Mouse (Mus musculus) forebrain, embryonic 12.5 days (tissue): Measurements from ENCODE around the gene Gm45233. TPM values are rescaled to one million over a fixed set of nuclear protein-coding genes. Genes with fewer than 3 reads are reported as not detected.

Source experiments
- ATAC-seq: fragments of 200-750 bp; cut with Nextera tagmentation; 2 replicates; pipeline ENCODE4 v1.8.0; 2017; ENCODE audit warnings: moderate TSS enrichment; ENCODE audit not compliant: low FRiP score
- H3K27ac ChIP-seq: fragments of 300-500 bp; sonication (generic); 2 replicates; pipeline ENCODE4 v1.5.1; 2016; ENCODE audit warnings: mild to moderate bottlenecking
- H3K27me3 ChIP-seq: fragments of 300-500 bp; sonication (generic); 2 replicates; pipeline ENCODE4 v1.6.1; 2016; ENCODE audit warnings: mild to moderate bottlenecking
- H3K36me3 ChIP-seq: fragments of 300-500 bp; sonication (generic); replicated peaks from 2 replicates; pipeline ENCODE4 v1.6.1; 2016; ENCODE audit warnings: mild to moderate bottlenecking
- H3K4me1 ChIP-seq: fragments of 300-500 bp; sonication (generic); 2 replicates; pipeline ENCODE4 v1.6.1; 2016
- H3K4me2 ChIP-seq: fragments of 300-500 bp; sonication (generic); 2 replicates; pipeline ENCODE4 v1.6.1; 2016; ENCODE audit warnings: mild to moderate bottlenecking, moderate library complexity
- H3K4me3 ChIP-seq: fragments of 300-500 bp; sonication (generic); replicated peaks from 2 replicates; pipeline ENCODE4 v1.5.1; 2016; ENCODE audit warnings: mild to moderate bottlenecking
- H3K9ac ChIP-seq: fragments of 300-500 bp; sonication (generic); 2 replicates; pipeline ENCODE4 v1.6.1; 2016; ENCODE audit warnings: mild to moderate bottlenecking
- H3K9me3 ChIP-seq: fragments of 300-500 bp; sonication (generic); 2 replicates; pipeline ENCODE4 v1.6.1; 2016
- WGBS: fragments of 180-500 bp; shearing (Covaris S2); methylation state at CpG from one replicate; pipeline ENCODE4 v1.1.7; 2016; 5-methylcytosine and 5-hydroxymethylcytosine counted together
- polyA plus RNA-seq: library from polyadenylated mRNA; unstranded; fragments of >200 nt; fragmentation: Nextera tagmentation; extraction: Ambion mirVana; gene quantifications from 2 replicates; pipeline ENCODE4 v1.2.1, GENCODE M21; 2016

Gm45233 gene
- polyA plus RNA-seq, 1 experiment from 2014 or later = 0.47 TPM

GRCm38 (mm10) chr7:43434676-43435075, 9.3 kb upstream of the Gm45233 start:
- ATAC-seq = no peak
- Histone ChIP-seq H3K27me3 (0 out of 2 replicates have a peak, but pooled peaks cover 6% of the 10 kb centered on the region), H3K9me3 (no peaks in the 10 kb centered on the region), H3K4me1 (no peaks in the 10 kb centered on the region), H3K36me3 (no peaks in the 10 kb centered on the region), H3K4me2 (no peak overlapping the region), H3K27ac (no peak overlapping the region), H3K9ac (no peak overlapping the region), H3K4me3 (no peak overlapping the region)
- WGBS = 91% methylated on average over 5 of the region's 5 CpGs

- Histone ChIP-seq H3K36me3 (no peaks in the 10 kb centered on the region), H3K27me3 (0 out of 2 replicates have a peak, but pooled peaks cover 7% of the 10 kb centered on the region), H3K4me2 (no peak within 1 kb of the TSS), H3K4me1 (no peaks in the 10 kb centered on the region), H3K9ac (no peak within 1 kb of the TSS), H3K4me3 (no peak within 1 kb of the TSS), H3K27ac (no peak within 1 kb of the TSS), H3K9me3 (no peaks in the 10 kb centered on the region)
- no peak for ATAC-seq
- 82% methylated on average over 10 of the region's 10 CpGs for WGBS
Observed at GRCm38 (mm10) chr7:43436341-43437255, 7.3 kb upstream of the Gm45233 start, which contains the start of gene Nkg7. TSS of gene Nkg7 (plus strand) at chr7:43437073.

GRCm38 (mm10) chr7:43438611-43439010, 5.3 kb upstream of the Gm45233 start:
- ATAC-seq = no peak
- Histone ChIP-seq H3K9me3 (no peaks in the 10 kb centered on the region), H3K27me3 (0 out of 2 replicates have a peak, but pooled peaks cover 7% of the 10 kb centered on the region), H3K9ac (no peak overlapping the region), H3K4me2 (no peak overlapping the region), H3K27ac (no peak overlapping the region), H3K4me3 (no peak overlapping the region), H3K36me3 (no peaks in the 10 kb centered on the region), H3K4me1 (peaks cover 7% of the 10 kb centered on the region; the same call in 1 of the 2 replicates)
- WGBS = 85% methylated on average over 4 of the region's 4 CpGs

- Histone ChIP-seq H3K9ac (no peak within 1 kb of the TSS), H3K27ac (no peak within 1 kb of the TSS), H3K9me3 (no peaks in the 10 kb centered on the region), H3K27me3 (0 out of 2 replicates have a peak, but pooled peaks cover 7% of the 10 kb centered on the region), H3K36me3 (no peaks in the 10 kb centered on the region), H3K4me2 (no peak within 1 kb of the TSS), H3K4me1 (peaks cover 19% of the 10 kb centered on the region), H3K4me3 (no peak within 1 kb of the TSS)
- WGBS = 88% methylated on average over 6 of the region's 6 CpGs
- ATAC-seq = no peak
Observed at GRCm38 (mm10) chr7:43440482-43440881, 3.4 kb upstream of the Gm45233 start, which contains the start of gene Cldnd2. TSS of gene Cldnd2 (plus strand) at chr7:43440782.

GRCm38 (mm10) chr7:43441071-43441470, 2.9 kb upstream of the Gm45233 start:
- 88% methylated on average over 3 of the region's 3 CpGs for WGBS
- Histone ChIP-seq H3K9ac (no peak overlapping the region), H3K4me1 (peaks cover 19% of the 10 kb centered on the region), H3K27me3 (0 out of 2 replicates have a peak, but pooled peaks cover 7% of the 10 kb centered on the region), H3K27ac (no peak overlapping the region), H3K4me2 (no peak overlapping the region), H3K36me3 (no peaks in the 10 kb centered on the region), H3K4me3 (no peak overlapping the region), H3K9me3 (no peaks in the 10 kb centered on the region)
- ATAC-seq = no peak

- peak overlapping the region; percentile 63 for H3K27ac ChIP-seq
- H3K36me3 ChIP-seq = no peaks in the 10 kb centered on the region
- peaks cover 19% of the 10 kb centered on the region for H3K4me1 ChIP-seq
- H3K4me3 ChIP-seq = peak overlapping the region; percentile 53
- ATAC-seq = no peak
- no peaks in the 10 kb centered on the region for H3K9me3 ChIP-seq
- H3K9ac ChIP-seq = peak overlapping the region; percentile 39
- 0 out of 2 replicates have a peak, but pooled peaks cover 7% of the 10 kb centered on the region for H3K27me3 ChIP-seq
- WGBS = 11% methylated on average over 9 of the region's 9 CpGs
- peak overlapping the region; percentile 61 for H3K4me2 ChIP-seq
Observed at GRCm38 (mm10) chr7:43442684-43443083, 1.2 kb upstream of the Gm45233 start.

- WGBS = under 1% methylated on average over 36 of the region's 36 CpGs
- Histone ChIP-seq H3K36me3 (no peaks in the 10 kb centered on the region), H3K4me3 (peak overlapping the region; percentile 53), H3K27me3 (0 out of 2 replicates have a peak, but pooled peaks cover 7% of the 10 kb centered on the region), H3K4me1 (peaks cover 19% of the 10 kb centered on the region), H3K9ac (peak overlapping the region; percentile 39), H3K4me2 (peak overlapping the region; percentile 61), H3K9me3 (no peaks in the 10 kb centered on the region), H3K27ac (peak overlapping the region; percentile 63)
- ATAC-seq = peak; percentile 87
Observed at GRCm38 (mm10) chr7:43443126-43443916, 607 bp upstream of the Gm45233 start.

- Histone ChIP-seq H3K4me2 (no peak overlapping the region), H3K36me3 (peaks cover 5% of the 10 kb centered on the region), H3K9ac (no peak overlapping the region), H3K4me3 (no peak overlapping the region), H3K4me1 (peaks cover 14% of the 10 kb centered on the region), H3K27ac (no peak overlapping the region), H3K27me3 (no peaks in the 10 kb centered on the region), H3K9me3 (no peaks in the 10 kb centered on the region)
- ATAC-seq = no peak
- WGBS = 86% methylated on average over 4 of the region's 4 CpGs
Observed at GRCm38 (mm10) chr7:43447801-43448200, 3.9 kb downstream of the Gm45233 start.

- 81% methylated on average over 3 of the region's 3 CpGs for WGBS
- H3K4me1 ChIP-seq = peaks cover 11% of the 10 kb centered on the region
Observed at GRCm38 (mm10) chr7:43448246-43448645, 4.3 kb downstream of the Gm45233 start.

GRCm38 (mm10) chr7:43449811-43450210, 5.9 kb downstream of the Gm45233 start:
- peaks cover 4% of the 10 kb centered on the region for H3K4me1 ChIP-seq
- no peak overlapping the region for H3K4me2 ChIP-seq
- no peak overlapping the region for H3K4me3 ChIP-seq
- peaks cover 19% of the 10 kb centered on the region for H3K36me3 ChIP-seq
- no peak overlapping the region for H3K27ac ChIP-seq
- H3K9ac ChIP-seq = no peak overlapping the region
- H3K27me3 ChIP-seq = no peaks in the 10 kb centered on the region
- WGBS = 96% methylated on average over 2 of the region's 2 CpGs
- no peaks in the 10 kb centered on the region for H3K9me3 ChIP-seq
- ATAC-seq = no peak

More at GRCm38 (mm10) chr7:43448246-43448645, 4.3 kb downstream of the Gm45233 start:
- no peaks in the 10 kb centered on the region for H3K27me3 ChIP-seq
- no peak overlapping the region for H3K9ac ChIP-seq
- H3K36me3 ChIP-seq = peaks cover 10% of the 10 kb centered on the region
- no peak overlapping the region for H3K27ac ChIP-seq
- H3K9me3 ChIP-seq = no peaks in the 10 kb centered on the region
- no peak for ATAC-seq
- H3K4me3 ChIP-seq = no peak overlapping the region
- H3K4me2 ChIP-seq = no peak overlapping the region

GRCm38 (mm10) chr7:43451726-43452125, 7.8 kb downstream of the Gm45233 start:
- Histone ChIP-seq H3K9ac (no peak overlapping the region), H3K9me3 (no peaks in the 10 kb centered on the region), H3K4me1 (no peaks in the 10 kb centered on the region), H3K27me3 (no peaks in the 10 kb centered on the region), H3K4me3 (no peak overlapping the region), H3K27ac (no peak overlapping the region), H3K36me3 (peaks cover 32% of the 10 kb centered on the region), H3K4me2 (no peak overlapping the region)
- WGBS = 95% methylated on average over 11 of the region's 11 CpGs
- ATAC-seq = no peak

GRCm38 (mm10) chr7:43452609-43453008, 8.7 kb downstream of the Gm45233 start:
- H3K27me3 ChIP-seq = no peaks in the 10 kb centered on the region
- H3K9ac ChIP-seq = no peak overlapping the region
- no peak overlapping the region for H3K4me2 ChIP-seq
- no peaks in the 10 kb centered on the region for H3K9me3 ChIP-seq
- no peak overlapping the region for H3K27ac ChIP-seq
- WGBS = 39% methylated on average over 4 of the region's 4 CpGs
- ATAC-seq = no peak
- H3K4me1 ChIP-seq = no peaks in the 10 kb centered on the region
- no peak overlapping the region for H3K4me3 ChIP-seq
- H3K36me3 ChIP-seq = peaks cover 41% of the 10 kb centered on the region
